Mouse (Mus musculus): ENCODE measurements around the gene Rpl31.

DNA sequence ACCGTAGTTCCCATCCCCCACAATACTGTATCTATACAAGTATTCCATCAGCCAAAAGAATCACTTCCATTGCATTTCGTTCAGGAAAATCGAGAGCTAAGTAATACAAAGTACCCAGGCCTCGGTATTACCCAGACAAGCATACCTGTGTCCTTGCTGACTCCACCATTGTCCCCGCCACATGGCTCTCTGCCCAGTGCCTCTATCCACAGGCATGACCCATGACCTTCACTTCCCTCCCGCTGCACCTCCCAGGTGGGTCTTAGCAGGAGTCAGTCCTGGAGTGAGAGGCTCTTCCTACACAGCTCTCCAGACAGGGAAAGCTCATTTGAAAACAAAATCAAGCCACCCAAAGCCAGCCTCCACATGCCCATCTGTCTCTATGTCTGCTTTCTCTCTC, 40.5 kb downstream of the Rpl31 start:
- TF ChIP-seq MYOD1 (IDR thresholded peaks at IDR 0.05; ENCODE audit: control insufficient read depth, insufficient read length, low read depth): no peak
- no peak for TF ChIP-seq MAX (IDR thresholded peaks at IDR 0.05)
